Mouse (Mus musculus) midbrain, postnatal 0 days (tissue): ENCODE data around the gene Sec16b. TPM values are rescaled to one million over a fixed set of nuclear protein-coding genes. Genes with fewer than 3 reads are reported as not detected.
A peak's percentile ranks its signal among the peaks of the same experiment; 100 is the strongest.

Source experiments
- ATAC-seq: fragments of 200-750 bp; cut with Nextera tagmentation; 2 replicates; pipeline ENCODE4 v1.8.0; 2017; ENCODE audit warnings: moderate number of reproducible peaks, mild to moderate bottlenecking, moderate TSS enrichment, moderate library complexity; ENCODE audit not compliant: low FRiP score
- DNase-seq: peaks from one replicate; pipeline ENCODE4 v3.0.0-alpha.2; 2015; ENCODE audit warnings: low spot score
- H3K27ac ChIP-seq: fragments of 300-500 bp; sonication (generic); 2 replicates; pipeline ENCODE4 v1.5.1; 2014; ENCODE audit warnings: low read depth, mild to moderate bottlenecking, low read length, mixed read lengths
- H3K27me3 ChIP-seq: fragments of 300-500 bp; sonication (generic); 2 replicates; pipeline ENCODE4 v1.6.1; 2014; ENCODE audit warnings: low read length, control low read depth, mixed read lengths; ENCODE audit not compliant: insufficient read depth
- H3K36me3 ChIP-seq: fragments of 300-500 bp; sonication (generic); 2 replicates; pipeline ENCODE4 v1.6.1; 2014; ENCODE audit warnings: low read length, control low read depth, mixed read lengths; ENCODE audit not compliant: insufficient read depth
- H3K4me1 ChIP-seq: fragments of 300-500 bp; sonication (generic); 2 replicates; pipeline ENCODE4 v1.6.1; 2014; ENCODE audit warnings: mild to moderate bottlenecking, control low read depth, antibody characterized with exemption, low read length, mixed read lengths; ENCODE audit not compliant: insufficient read depth
- H3K4me2 ChIP-seq: fragments of 300-500 bp; sonication (generic); 2 replicates; pipeline ENCODE4 v1.6.1; 2014; ENCODE audit warnings: low read depth, mild to moderate bottlenecking, low read length, mixed read lengths; ENCODE audit not compliant: poor library complexity, severe bottlenecking
- H3K4me3 ChIP-seq: fragments of 300-500 bp; sonication (generic); 2 replicates; pipeline ENCODE4 v1.5.1; 2014; ENCODE audit warnings: low read depth, mild to moderate bottlenecking, low read length, moderate library complexity
- H3K9ac ChIP-seq: fragments of 300-500 bp; sonication (generic); replicated peaks from 2 replicates; pipeline ENCODE4 v1.6.1; 2014; ENCODE audit warnings: mild to moderate bottlenecking, low read length, moderate library complexity, mixed read lengths; ENCODE audit not compliant: poor library complexity, severe bottlenecking
- H3K9me3 ChIP-seq: fragments of 300-500 bp; sonication (generic); 2 replicates; pipeline ENCODE4 v1.6.1; 2016; ENCODE audit warnings: low read length, control low read depth
- CTCF ChIP-seq: IDR thresholded peaks from 2 replicates; pipeline ENCODE4 v1.5.1; 2016; ENCODE audit warnings: antibody characterized with exemption, mild to moderate bottlenecking
- WGBS: fragments of 180-500 bp; shearing (Covaris S2); extraction: QIAGEN DNeasy Blood & Tissue Kit; methylation state at CpG from one replicate; pipeline ENCODE4 v1.1.7; 2014; 5-methylcytosine and 5-hydroxymethylcytosine counted together
- polyA plus RNA-seq: library from polyadenylated mRNA; unstranded; fragments of >200 nt; fragmentation: Nextera tagmentation; extraction: Ambion mirVana; gene quantifications from 2 replicates; pipeline ENCODE4 v1.2.1, GENCODE M21; 2015
- total RNA-seq: library from RNA; depleted of rRNA; stranded (reverse); fragments of >200 nt; gene quantifications from 2 replicates; pipeline ENCODE4 v1.2.3, GENCODE M21; 2014

Sec16b gene
- total and polyA plus RNA-seq, 2 experiments from 2014 or later, result 0.30 to 0.49 TPM

- no peaks in the 10 kb centered on the region for H3K27me3 ChIP-seq
- 0 out of 2 replicates have a peak, but pooled peaks cover 3% of the 10 kb centered on the region for H3K4me1 ChIP-seq
- no peaks in the 10 kb centered on the region for H3K36me3 ChIP-seq
- no peak overlapping the region for H3K4me2 ChIP-seq
- H3K9ac ChIP-seq, result no peak overlapping the region
- TF ChIP-seq CTCF, result no peak
- 74% methylated on average over 6 of the region's 6 CpGs for WGBS
- H3K27ac ChIP-seq, result no peak overlapping the region
- DNase-seq (no peak), ATAC-seq (no peak)
- no peaks in the 10 kb centered on the region for H3K9me3 ChIP-seq
- H3K4me3 ChIP-seq, result no peak overlapping the region
These were observed 3.5 kb upstream of the Sec16b start for GRCm38 (mm10) chr1:157503071-157503470.

- 38% methylated on average over 4 of the region's 4 CpGs for whole genome bisulfite sequencing
- no peaks in the 10 kb centered on the region for H3K27me3 ChIP-seq
- no peak overlapping the region for H3K4me3 ChIP-seq
- no peaks in the 10 kb centered on the region for H3K9me3 ChIP-seq
- no peak overlapping the region for H3K4me2 ChIP-seq
- no peaks in the 10 kb centered on the region for H3K4me1 ChIP-seq
- H3K36me3 ChIP-seq, result no peaks in the 10 kb centered on the region
- ATAC-seq (no peak), DNase-seq (peak; percentile 72)
- H3K27ac ChIP-seq, result no peak overlapping the region
- TF ChIP-seq CTCF, result no peak
- H3K9ac ChIP-seq, result no peak overlapping the region
These were observed 567 bp downstream of the Sec16b start for GRCm38 (mm10) chr1:157506995-157507595.

GRCm38 (mm10) chr1:157507814-157508213 is 1.3 kb downstream of the Sec16b start:
- H3K4me2 ChIP-seq, result no peak overlapping the region
- WGBS, result 55% methylated on average over 5 of the region's 5 CpGs
- ATAC-seq (no peak), DNase-seq (peak; percentile 46)
- no peak overlapping the region for H3K9ac ChIP-seq
- no peaks in the 10 kb centered on the region for H3K9me3 ChIP-seq
- no peaks in the 10 kb centered on the region for H3K27me3 ChIP-seq
- no peak for TF ChIP-seq CTCF
- no peak overlapping the region for H3K27ac ChIP-seq
- no peak overlapping the region for H3K4me3 ChIP-seq
- no peaks in the 10 kb centered on the region for H3K4me1 ChIP-seq
- no peaks in the 10 kb centered on the region for H3K36me3 ChIP-seq

- Histone ChIP-seq H3K4me1 (no peaks in the 10 kb centered on the region), H3K9ac (no peak overlapping the region), H3K4me2 (no peak overlapping the region), H3K4me3 (no peak overlapping the region), H3K36me3 (no peaks in the 10 kb centered on the region), H3K27ac (no peak overlapping the region), H3K9me3 (no peaks in the 10 kb centered on the region), H3K27me3 (no peaks in the 10 kb centered on the region)
- no peak for ATAC-seq
- 78% methylated on average over 11 of the region's 11 CpGs for WGBS
- DNase-seq, result no peak
- TF ChIP-seq CTCF, result no peak
These were observed 6.3 kb downstream of the Sec16b start for GRCm38 (mm10) chr1:157512690-157513448.

- Histone ChIP-seq H3K4me1 (no peaks in the 10 kb centered on the region), H3K27ac (no peak overlapping the region), H3K36me3 (no peaks in the 10 kb centered on the region), H3K9ac (no peak overlapping the region), H3K27me3 (no peaks in the 10 kb centered on the region), H3K9me3 (no peaks in the 10 kb centered on the region), H3K4me2 (no peak overlapping the region), H3K4me3 (no peak overlapping the region)
- ATAC-seq, result no peak
- TF ChIP-seq CTCF, result no peak
- WGBS, result 82% methylated on average over 9 of the region's 9 CpGs
- no peak for DNase-seq
These were observed 7.0 kb downstream of the Sec16b start for GRCm38 (mm10) chr1:157513559-157513958.

GRCm38 (mm10) chr1:157514298-157514697 is 7.8 kb downstream of the Sec16b start:
- WGBS, result 69% methylated on average over 4 of the region's 4 CpGs
- no peaks in the 10 kb centered on the region for H3K27me3 ChIP-seq
- no peak overlapping the region for H3K4me3 ChIP-seq
- H3K9me3 ChIP-seq, result no peaks in the 10 kb centered on the region
- no peak for ATAC-seq
- no peak overlapping the region for H3K4me2 ChIP-seq
- no peaks in the 10 kb centered on the region for H3K36me3 ChIP-seq
- H3K27ac ChIP-seq, result no peak overlapping the region
- H3K4me1 ChIP-seq, result no peaks in the 10 kb centered on the region
- no peak for TF ChIP-seq CTCF
- H3K9ac ChIP-seq, result no peak overlapping the region
- DNase-seq, result no peak
